Mouse (Mus musculus): ENCODE measurements around the gene Ccdc191.

Ccdc191 gene

DNA sequence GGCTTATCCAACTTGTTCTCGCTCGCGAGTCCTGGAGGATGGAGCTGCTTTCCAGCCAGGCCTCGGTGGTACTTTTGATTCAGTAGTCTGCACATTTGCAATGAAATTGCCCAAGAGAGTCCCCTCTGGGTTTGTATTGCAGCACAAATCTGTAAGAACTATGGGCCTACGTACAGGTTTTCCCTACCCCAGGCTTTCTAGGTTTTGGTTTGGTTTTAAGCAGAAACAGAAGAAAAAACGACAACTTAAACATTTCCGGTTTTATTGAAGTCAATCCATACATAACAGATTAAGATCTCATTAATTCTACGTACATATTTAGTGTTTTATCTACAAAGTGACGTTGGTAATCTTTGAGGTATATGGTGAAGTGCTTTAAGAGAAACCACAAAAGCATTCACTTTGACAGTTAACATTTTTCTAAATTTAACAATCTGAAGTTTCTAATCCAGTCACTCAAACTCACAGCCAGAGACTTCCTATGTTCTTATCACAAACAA lies 90.6 kb downstream of the Ccdc191 start:
- no peak for DNase-seq (ENCODE audit: extremely low read depth, low read depth)

DNA sequence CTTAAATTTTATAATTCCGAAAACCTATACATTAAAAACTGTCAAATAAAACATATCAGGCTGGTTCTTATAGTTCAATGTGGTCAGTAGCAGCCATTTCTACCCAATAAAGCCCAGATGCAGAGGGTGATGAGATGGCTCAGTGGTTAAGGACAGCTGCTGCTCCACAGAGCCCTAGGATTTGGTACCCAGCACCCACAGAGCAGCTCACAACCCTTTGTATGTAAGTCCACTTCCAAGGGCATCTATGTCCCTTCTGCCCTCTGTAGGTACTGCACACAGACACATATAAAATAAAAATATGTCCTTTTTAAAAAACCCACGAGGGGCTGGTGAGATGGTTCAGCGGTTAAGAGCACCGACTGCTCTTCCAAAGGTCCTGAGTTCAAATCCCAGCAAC lies 96.7 kb downstream of the Ccdc191 start:
- no peak for DNase-seq (ENCODE audit: extremely low read depth, low read depth)

DNA sequence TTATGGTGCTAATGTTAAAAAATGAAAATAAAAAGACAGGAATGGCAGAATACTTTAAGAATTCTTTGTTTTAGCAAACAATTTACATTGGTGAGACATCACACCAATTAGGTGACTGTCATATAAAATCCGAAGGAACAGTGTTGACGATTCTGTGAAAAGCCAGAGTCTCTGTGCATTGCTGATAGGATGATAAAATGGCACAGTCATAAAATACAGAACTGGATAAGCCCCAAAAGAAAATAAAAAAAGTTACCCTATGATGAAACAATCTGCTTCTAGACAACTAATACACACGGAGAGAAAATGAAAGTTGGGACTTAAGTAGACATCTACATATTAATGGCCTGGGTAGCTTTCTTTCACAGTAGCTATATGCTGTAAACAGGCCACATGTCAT lies 105.0 kb downstream of the Ccdc191 start:
- DNase-seq (ENCODE audit: extremely low read depth, low read depth): no peak

DNA sequence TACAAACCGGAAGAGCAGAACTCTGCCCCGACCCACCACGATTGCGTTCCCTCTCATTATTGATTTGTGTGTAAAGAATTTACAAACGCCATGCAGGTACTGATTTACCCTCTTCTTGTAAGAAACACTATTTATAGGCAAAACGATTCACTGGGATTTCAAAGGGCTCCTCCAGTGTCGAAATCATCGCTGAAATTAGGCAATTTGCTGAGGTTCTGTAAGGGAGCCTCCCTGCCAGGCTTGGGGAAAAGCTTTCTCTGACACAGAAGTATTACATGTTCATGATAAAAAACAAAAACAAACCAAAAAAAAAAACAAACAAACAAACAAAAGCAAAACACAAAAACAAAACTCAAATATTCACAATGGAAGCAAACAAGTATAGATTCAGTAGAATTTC lies 109.5 kb downstream of the Ccdc191 start:
- no peak for DNase-seq (ENCODE audit: extremely low read depth, low read depth)

DNA sequence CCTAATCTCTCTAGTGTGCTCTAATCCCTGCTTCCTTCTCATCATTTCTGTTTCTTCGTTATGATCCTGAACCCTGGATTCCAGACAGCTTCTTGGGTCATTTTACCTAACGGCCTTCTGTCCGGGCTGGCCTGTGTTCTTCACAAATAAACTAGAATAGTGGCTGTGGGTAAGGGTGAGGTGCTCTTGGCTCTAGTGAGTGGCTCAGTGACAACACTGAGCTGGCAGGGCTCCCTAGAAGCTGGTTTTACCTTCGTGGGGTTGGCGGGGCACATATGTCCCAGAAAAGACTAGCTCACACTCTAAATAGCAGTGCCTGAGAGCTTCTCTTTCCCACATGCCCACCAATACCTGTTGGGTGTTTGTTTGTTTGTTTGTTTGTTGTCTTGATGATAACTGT lies 109.9 kb downstream of the Ccdc191 start:
- DNase-seq (ENCODE audit: extremely low read depth, low read depth): no peak

DNA sequence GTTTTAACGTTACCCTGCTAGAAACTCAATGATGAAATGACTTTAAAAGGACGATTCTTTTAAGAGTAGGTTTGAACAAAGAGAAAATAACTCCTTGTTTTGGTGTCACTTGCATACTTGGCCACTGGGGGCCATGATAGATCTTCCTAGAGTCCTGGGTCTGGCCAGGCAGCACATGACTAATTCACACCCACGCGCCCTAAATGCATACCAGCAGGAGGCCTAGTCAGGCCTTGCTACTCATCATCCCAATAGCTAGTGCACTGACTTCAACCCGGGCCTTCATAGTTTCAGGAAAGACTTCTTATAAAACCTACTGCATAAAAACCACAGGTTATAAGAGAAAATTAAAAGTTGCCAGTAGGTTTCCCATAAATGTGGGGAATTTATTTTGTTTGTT lies 112.5 kb downstream of the Ccdc191 start:
- no peak for DNase-seq (ENCODE audit: extremely low read depth, low read depth)

DNA sequence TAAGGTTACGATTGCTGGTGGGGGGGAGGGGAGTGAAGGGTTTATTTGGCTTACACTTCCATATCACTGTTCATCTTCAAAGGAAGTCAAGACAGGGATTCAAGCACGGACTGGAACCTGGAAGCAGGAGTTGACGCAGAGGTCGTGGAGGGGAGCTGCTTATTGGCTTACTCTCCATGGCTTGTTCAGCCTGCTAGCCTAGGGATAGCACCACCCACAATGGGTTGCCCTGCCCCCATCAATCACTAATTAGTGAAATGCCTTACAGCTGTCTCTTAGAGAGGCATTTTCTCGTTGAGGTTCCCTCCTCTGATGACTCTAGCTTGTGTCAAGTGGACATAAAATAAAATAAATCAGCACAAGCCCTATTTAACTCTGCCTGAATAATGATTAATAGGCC lies 121.4 kb downstream of the Ccdc191 start:
- no peak for DNase-seq (ENCODE audit: extremely low read depth, low read depth)
